Mouse (Mus musculus) midbrain, embryonic 10.5 days (tissue): ENCODE measurements around the gene Sult3a2. TPM values are rescaled to one million over a fixed set of nuclear protein-coding genes. Genes with fewer than 3 reads are reported as not detected.
"Not testable (repeated sequence)": the region's sequence is repeated elsewhere in the genome, so short reads cannot be mapped to it uniquely, and the experiment has no call there.

Source experiments
- DNase-seq: peaks from one replicate; pipeline ENCODE4 v3.0.0-alpha.2; 2017; ENCODE audit warnings: low spot score
- H3K27ac ChIP-seq: fragments of 300-500 bp; sonication (generic); replicated peaks from 2 replicates; pipeline ENCODE4 v1.5.1; 2016; ENCODE audit warnings: mild to moderate bottlenecking
- H3K27me3 ChIP-seq: fragments of 300-500 bp; sonication (generic); 2 replicates; pipeline ENCODE4 v1.6.1; 2016; ENCODE audit warnings: low read depth, mild to moderate bottlenecking; ENCODE audit not compliant: poor library complexity, severe bottlenecking
- H3K36me3 ChIP-seq: fragments of 300-500 bp; sonication (generic); 2 replicates; pipeline ENCODE4 v1.6.1; 2016; ENCODE audit warnings: mild to moderate bottlenecking, moderate library complexity
- H3K4me1 ChIP-seq: fragments of 300-500 bp; sonication (generic); 2 replicates; pipeline ENCODE4 v1.6.1; 2016
- H3K4me3 ChIP-seq: fragments of 300-500 bp; sonication (generic); 2 replicates; pipeline ENCODE4 v1.5.1; 2016; ENCODE audit warnings: mild to moderate bottlenecking, moderate library complexity
- H3K9me3 ChIP-seq: fragments of 300-500 bp; sonication (generic); replicated peaks from 2 replicates; pipeline ENCODE4 v1.6.1; 2016; ENCODE audit warnings: mild to moderate bottlenecking
- WGBS: fragments of 180-500 bp; shearing (Covaris S2); methylation state at CpG from one replicate; pipeline ENCODE4 v1.1.7; 2016; 5-methylcytosine and 5-hydroxymethylcytosine counted together
- polyA plus RNA-seq: library from polyadenylated mRNA; unstranded; fragments of >200 nt; fragmentation: Nextera tagmentation; extraction: Ambion mirVana; gene quantifications from 2 replicates; pipeline ENCODE4 v1.2.1, GENCODE M21; 2016

Gene Sult3a2
- not detected in 2 replicates for polyA plus RNA-seq

- no peaks in the 10 kb centered on the region for H3K9me3 ChIP-seq
- no peak for DNase-seq
- H3K4me1 ChIP-seq = no peaks in the 10 kb centered on the region
- no peaks in the 10 kb centered on the region for H3K27me3 ChIP-seq
- 90% methylated on average over 3 of the region's 3 CpGs for WGBS
- no peak within 1 kb of the TSS for H3K4me3 ChIP-seq
- no peaks in the 10 kb centered on the region for H3K36me3 ChIP-seq
- no peak within 1 kb of the TSS for H3K27ac ChIP-seq
Measured at GRCm38 (mm10) chr10:33786604-33787003, at the start of gene Sult3a2. Gene Sult3a2, minus strand, starts transcription at chr10:33786704.

- no peak for DNase-seq
- no peaks in the 10 kb centered on the region for H3K4me1 ChIP-seq
- no peak overlapping the region for H3K27ac ChIP-seq
- H3K27me3 ChIP-seq = no peaks in the 10 kb centered on the region
- no peaks in the 10 kb centered on the region for H3K9me3 ChIP-seq
- H3K4me3 ChIP-seq = no peak overlapping the region
- H3K36me3 ChIP-seq = no peaks in the 10 kb centered on the region
- 93% methylated on average over 3 of the region's 3 CpGs for WGBS
Measured at GRCm38 (mm10) chr10:33820892-33821291, 34.4 kb upstream of the Sult3a2 start.

DNA sequence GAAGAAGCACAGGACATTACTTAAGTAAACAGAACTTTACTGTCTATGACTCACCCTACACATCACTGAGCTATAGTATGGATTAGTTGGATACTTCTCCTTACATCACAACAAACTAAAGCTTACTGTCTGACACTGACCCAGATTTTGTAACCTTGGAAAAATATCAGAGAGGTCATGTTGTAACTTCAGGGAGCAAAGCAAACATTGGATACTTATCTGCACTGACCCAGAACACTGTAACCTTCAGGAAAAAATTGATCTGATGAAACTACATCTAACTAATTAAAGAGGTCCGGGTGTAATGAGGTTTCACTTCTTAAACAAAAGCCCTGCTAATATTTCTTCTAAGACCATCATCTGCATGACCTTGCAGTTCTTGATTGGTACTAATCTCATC lies 30.4 kb upstream of the Sult3a2 start:
- no peaks in the 10 kb centered on the region for H3K27me3 ChIP-seq
- no peaks in the 10 kb centered on the region for H3K4me1 ChIP-seq
- 78% methylated on average over 1 of the region's 1 CpGs for WGBS
- H3K27ac ChIP-seq = no peak overlapping the region
- no peak overlapping the region for H3K4me3 ChIP-seq
- no peak for DNase-seq
- H3K36me3 ChIP-seq = no peaks in the 10 kb centered on the region
- no peaks in the 10 kb centered on the region for H3K9me3 ChIP-seq

- H3K27me3 ChIP-seq = no peaks in the 10 kb centered on the region
- no peaks in the 10 kb centered on the region for H3K9me3 ChIP-seq
- no peak for DNase-seq
- no peak overlapping the region for H3K27ac ChIP-seq
- no peak overlapping the region for H3K4me3 ChIP-seq
- H3K4me1 ChIP-seq = no peaks in the 10 kb centered on the region
- no peaks in the 10 kb centered on the region for H3K36me3 ChIP-seq
Measured at GRCm38 (mm10) chr10:33814266-33814665, 27.8 kb upstream of the Sult3a2 start.

DNA sequence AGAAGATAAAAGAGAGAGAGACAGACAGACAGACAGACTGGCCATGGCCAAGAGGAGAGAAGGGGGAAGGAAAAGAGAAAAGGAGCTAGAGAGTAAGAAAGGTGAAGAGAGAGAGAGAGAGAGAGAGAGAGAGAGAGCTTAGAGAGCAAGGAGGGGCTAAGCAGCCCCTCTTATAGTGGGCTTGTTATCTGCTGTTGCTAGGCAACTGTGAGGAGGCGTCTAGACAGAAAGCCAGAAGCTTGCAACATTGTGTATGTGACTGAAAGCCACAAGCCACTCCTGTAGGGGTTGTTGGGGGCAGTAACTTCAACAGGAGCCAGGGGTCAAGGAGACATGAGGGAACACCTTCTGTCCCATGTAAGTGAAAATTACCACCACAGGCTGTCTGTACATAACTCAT lies 25.3 kb upstream of the Sult3a2 start:
- H3K27ac ChIP-seq = no peak overlapping the region
- WGBS = 41% methylated on average over 1 of the region's 1 CpGs
- no peaks in the 10 kb centered on the region for H3K27me3 ChIP-seq
- H3K4me1 ChIP-seq = no peaks in the 10 kb centered on the region
- H3K36me3 ChIP-seq = no peaks in the 10 kb centered on the region
- H3K9me3 ChIP-seq = no peaks in the 10 kb centered on the region
- no peak for DNase-seq
- H3K4me3 ChIP-seq = no peak overlapping the region

- H3K4me1 ChIP-seq, H3K27me3 ChIP-seq, H3K4me3 ChIP-seq, DNase-seq, H3K27ac ChIP-seq, H3K36me3 ChIP-seq, H3K9me3 ChIP-seq: not testable (repeated sequence)
- 84% methylated on average over 6 of the region's 6 CpGs for WGBS
Measured at GRCm38 (mm10) chr10:33797221-33797949, 10.9 kb upstream of the Sult3a2 start.

DNA sequence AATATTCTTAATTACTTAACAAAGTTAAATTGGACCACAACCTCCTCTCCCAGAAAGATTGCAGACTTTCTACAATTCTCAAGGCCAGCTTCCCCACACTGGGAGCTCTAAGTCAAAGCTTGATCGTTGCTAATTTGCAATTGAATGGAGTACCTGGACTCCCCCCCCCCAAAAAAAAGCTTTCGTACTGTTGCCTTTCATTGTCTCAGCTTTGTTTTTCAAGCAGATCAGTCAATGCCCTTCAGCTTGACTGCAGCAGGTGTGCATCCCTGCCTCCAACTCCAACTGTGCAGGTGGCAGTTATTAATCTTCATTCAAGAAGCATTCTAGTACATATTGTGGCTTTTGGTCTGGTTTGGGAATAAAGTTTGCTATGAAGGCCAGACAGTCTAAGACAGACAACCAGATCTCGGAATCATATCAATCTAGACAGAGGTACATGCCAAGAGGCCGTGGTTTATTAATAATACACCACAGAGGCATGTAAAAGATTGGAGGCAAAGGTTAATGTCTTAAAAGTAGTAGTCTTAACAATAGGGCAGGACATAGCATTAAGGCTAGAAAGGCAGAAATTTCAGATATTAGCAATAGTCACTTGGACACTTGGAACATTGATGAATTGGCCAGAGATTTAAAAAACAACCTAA lies 9.9 kb upstream of the Sult3a2 start:
- not testable (repeated sequence) for DNase-seq, H3K4me3 ChIP-seq, H3K4me1 ChIP-seq, H3K27me3 ChIP-seq, H3K27ac ChIP-seq, H3K36me3 ChIP-seq, H3K9me3 ChIP-seq
- WGBS = 85% methylated on average over 4 of the region's 4 CpGs

DNA sequence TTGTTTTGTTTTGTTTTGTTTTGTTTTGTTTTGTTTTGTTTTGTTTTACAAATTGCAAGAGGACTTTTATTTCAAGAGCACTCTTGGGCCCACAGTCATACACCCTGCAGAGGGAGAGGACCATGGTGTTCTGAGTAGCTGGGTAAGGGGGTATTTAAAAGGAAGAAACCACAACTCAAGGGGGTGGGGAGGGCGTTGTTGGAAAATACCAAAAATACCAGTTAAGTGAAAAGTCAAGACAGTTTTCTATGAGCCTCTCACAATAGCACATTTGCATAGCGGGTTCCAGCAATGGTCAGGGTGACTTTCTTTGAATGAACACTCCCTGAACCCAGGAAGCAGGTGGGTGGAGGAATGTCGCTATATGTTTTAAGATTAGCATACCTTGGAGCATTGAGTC lies 5.7 kb upstream of the Sult3a2 start:
- H3K4me1 ChIP-seq, H3K9me3 ChIP-seq, H3K4me3 ChIP-seq, DNase-seq, H3K27ac ChIP-seq, H3K27me3 ChIP-seq, H3K36me3 ChIP-seq: not testable (repeated sequence)
- WGBS = 83% methylated on average over 3 of the region's 3 CpGs

DNA sequence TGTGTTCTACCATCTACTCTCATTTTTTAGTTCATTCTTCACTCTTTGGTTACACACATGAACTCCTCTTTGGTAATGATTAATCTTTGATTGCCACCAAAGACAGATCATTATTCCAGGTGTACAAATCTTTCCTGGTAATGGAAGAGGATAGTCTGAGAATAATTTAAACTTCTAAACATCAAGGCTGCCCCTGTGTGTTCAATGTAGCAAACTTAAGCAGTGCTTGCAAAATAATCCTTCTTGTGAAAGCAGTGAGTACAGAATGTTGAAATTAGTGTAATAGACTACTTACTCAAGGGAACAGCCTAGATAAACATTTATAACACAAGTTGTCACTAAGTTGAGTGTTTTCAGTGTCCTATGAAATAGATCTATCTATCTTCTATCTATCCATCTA lies 1.0 kb upstream of the Sult3a2 start:
- no peaks in the 10 kb centered on the region for H3K4me1 ChIP-seq
- no peaks in the 10 kb centered on the region for H3K27me3 ChIP-seq
- no peak for DNase-seq
- no peaks in the 10 kb centered on the region for H3K36me3 ChIP-seq
- no peaks in the 10 kb centered on the region for H3K9me3 ChIP-seq
- no peak overlapping the region for H3K27ac ChIP-seq
- H3K4me3 ChIP-seq = no peak overlapping the region

- peaks cover 12% of the 10 kb centered on the region for H3K9me3 ChIP-seq
- H3K27me3 ChIP-seq, H3K4me3 ChIP-seq, H3K4me1 ChIP-seq, DNase-seq, H3K27ac ChIP-seq, H3K36me3 ChIP-seq: not testable (repeated sequence)
- WGBS = 93% methylated on average over 7 of the region's 7 CpGs
Measured at GRCm38 (mm10) chr10:33735251-33735650, 51.3 kb downstream of the Sult3a2 start.

GRCm38 (mm10) chr10:33733241-33733640 lies 53.3 kb downstream of the Sult3a2 start:
- Histone ChIP-seq H3K27me3 (no peaks in the 10 kb centered on the region), H3K9me3 (peaks cover 9% of the 10 kb centered on the region), H3K4me1 (no peaks in the 10 kb centered on the region), H3K4me3 (no peak overlapping the region), H3K36me3 (no peaks in the 10 kb centered on the region), H3K27ac (no peak overlapping the region)
- no peak for DNase-seq

GRCm38 (mm10) chr10:33732409-33733185 lies 53.9 kb downstream of the Sult3a2 start:
- WGBS = 90% methylated on average over 4 of the region's 4 CpGs
- peaks cover 3% of the 10 kb centered on the region; the same call in 1 of the 2 replicates for H3K9me3 ChIP-seq
- no peaks in the 10 kb centered on the region for H3K27me3 ChIP-seq
- no peak for DNase-seq
- H3K4me1 ChIP-seq = no peaks in the 10 kb centered on the region
- no peak overlapping the region for H3K27ac ChIP-seq
- no peaks in the 10 kb centered on the region for H3K36me3 ChIP-seq
- no peak overlapping the region for H3K4me3 ChIP-seq

GRCm38 (mm10) chr10:33723764-33724163 lies 62.7 kb downstream of the Sult3a2 start:
- Histone ChIP-seq H3K27ac (no peak overlapping the region), H3K4me1 (no peaks in the 10 kb centered on the region), H3K4me3 (no peak overlapping the region), H3K27me3 (no peaks in the 10 kb centered on the region), H3K9me3 (no peaks in the 10 kb centered on the region), H3K36me3 (no peaks in the 10 kb centered on the region)
- 40% methylated on average over 6 of the region's 6 CpGs for WGBS
- DNase-seq = no peak
